Comparison of ENCODE assay signal across 16 mouse cellular contexts in genomic region chr12:12314326-12314725, GRCm38 (mm10). TPM values are rescaled to one million over a fixed set of nuclear protein-coding genes. Genes with fewer than 3 reads are reported as not detected.
DNase-seq lines count a peak whose midpoint lies in the region; ATAC-seq and TF ChIP-seq lines count a peak whose summit lies in the region.
"Had no signal": no experiment of that assay in that cellular context is flagged by ENCODE, and none has a peak within 500 bp of the region (broad histone marks: within the 10 kb centered on the region; RNA-seq: fewer than 3 reads in every experiment).

No protein-coding gene starts in this region.

- H3K9me3 ChIP-seq in hindbrain, embryonic 13.5 days = no peaks in the 10 kb centered on the region
- H3K9me3 ChIP-seq in midbrain, embryonic 15.5 days = no peaks in the 10 kb centered on the region
- H3K9me3 ChIP-seq: embryonic facial prominence, embryonic 15.5 days; limb, embryonic 10.5 days; liver, embryonic 15.5 days had no signal

- no peaks in the 10 kb centered on the region for H3K36me3 ChIP-seq in hindbrain, embryonic 13.5 days
- H3K36me3 ChIP-seq in midbrain, embryonic 15.5 days (replicated peaks) = no peaks in the 10 kb centered on the region
- H3K36me3 ChIP-seq: embryonic facial prominence, embryonic 15.5 days; limb, embryonic 10.5 days; liver, embryonic 15.5 days had no signal

- peak overlapping the region; percentile 70 for H3K27ac ChIP-seq in hindbrain, embryonic 13.5 days
- peak overlapping the region; percentile 61 for H3K27ac ChIP-seq in midbrain, embryonic 15.5 days
- H3K27ac ChIP-seq: embryonic facial prominence, embryonic 15.5 days; limb, embryonic 10.5 days; liver, embryonic 15.5 days had no signal

- no peak for TF ChIP-seq CTCF in brain, embryonic 14.5 days (IDR thresholded peaks at IDR 0.05; ENCODE audit: borderline replicate concordance, extremely low read depth, insufficient read depth, insufficient read length)

- no peak overlapping the region for H3K4me2 ChIP-seq in hindbrain, embryonic 13.5 days
- no peak overlapping the region for H3K4me2 ChIP-seq in midbrain, embryonic 15.5 days
- H3K4me2 ChIP-seq: embryonic facial prominence, embryonic 15.5 days; liver, embryonic 15.5 days had no signal

- no peak overlapping the region for H3K4me3 ChIP-seq in hindbrain, embryonic 13.5 days
- no peak overlapping the region for H3K4me3 ChIP-seq in midbrain, embryonic 15.5 days
- H3K4me3 ChIP-seq: embryonic facial prominence, embryonic 15.5 days; limb, embryonic 10.5 days; liver, embryonic 15.5 days had no signal

- H3K27me3 ChIP-seq in hindbrain, embryonic 13.5 days = no peaks in the 10 kb centered on the region
- no peaks in the 10 kb centered on the region for H3K27me3 ChIP-seq in midbrain, embryonic 15.5 days (replicated peaks)
- H3K27me3 ChIP-seq: embryonic facial prominence, embryonic 15.5 days; liver, embryonic 15.5 days; Patski had no signal

- 38% methylated on average over 8 of the region's 8 CpGs for WGBS in hindbrain, embryonic 13.5 days
- 24% methylated on average over 8 of the region's 8 CpGs for WGBS in midbrain, embryonic 15.5 days

- no peak overlapping the region for H3K9ac ChIP-seq in hindbrain, embryonic 13.5 days
- H3K9ac ChIP-seq in midbrain, embryonic 15.5 days = no peak overlapping the region
- H3K9ac ChIP-seq: embryonic facial prominence, embryonic 15.5 days; liver, embryonic 15.5 days had no signal

- no peak for TF ChIP-seq POLR2A in brain, embryonic 14.5 days (IDR thresholded peaks at IDR 0.05; ENCODE audit: borderline replicate concordance, extremely low read depth, insufficient read depth, insufficient read length, poor library complexity, severe bottlenecking)

- peaks cover 32% of the 10 kb centered on the region for H3K4me1 ChIP-seq in hindbrain, embryonic 13.5 days (replicated peaks)
- peaks cover 31% of the 10 kb centered on the region for H3K4me1 ChIP-seq in midbrain, embryonic 15.5 days
- H3K4me1 ChIP-seq: embryonic facial prominence, embryonic 15.5 days; liver, embryonic 15.5 days had no signal

- ATAC-seq in hindbrain, embryonic 13.5 days (ENCODE audit: low FRiP score) = peak; percentile 44; the same call in 1 of the 2 replicates
- peak; percentile 29; the same call in 1 of the 2 replicates for ATAC-seq in midbrain, embryonic 15.5 days (replicated peaks)
- ATAC-seq: Patski had no signal

- DNase-seq in R1 (ENCODE audit: low read depth, low spot score) = peak; percentile 41
- peak; percentile 57 for DNase-seq in brain, embryonic 14.5 days (ENCODE audit: low read depth)
- DNase-seq in cerebellum, adult 18-20 months = no peak
- DNase-seq in left cerebral cortex, adult 9 months (ENCODE audit: low spot score in 2 of 2) = no peak
- DNase-seq in urinary bladder, postnatal 14 days (ENCODE audit: low spot score) = no peak
- DNase-seq: adrenal gland, adult 2 months; cerebellum, postnatal 36 days; kidney, adult 9 months; lung, postnatal 36 days; right cerebral cortex, postnatal 4 days had no signal

RNA-seq across cellular contexts. Expression of gene Fam49a, which starts 52.4 kb away (rescaled TPM):
- 24.6 and 28.4 TPM in 2 replicates for polyA plus RNA-seq in brain, embryonic 14.5 days (2012; rRNA removed)
- 30.9 and 31.1 TPM in 2 replicates for polyA plus RNA-seq in hindbrain, embryonic 13.5 days (2015; fragmentation: Nextera tagmentation; extraction: Ambion mirVana)
- 46.4 and 48.4 TPM in 2 replicates for polyA plus RNA-seq in midbrain, embryonic 15.5 days (2015; fragmentation: Nextera tagmentation; extraction: Ambion mirVana)

Comparison
In these comparisons a context has a peak if more than half of its experiments do, and no peak if none do; other contexts are left out.
1. DNase-seq: peak in R1 (single experiment) and brain, embryonic 14.5 days (single experiment); none in cerebellum, adult 18-20 months (0 of 2), left cerebral cortex, adult 9 months (0 of 2) and urinary bladder, postnatal 14 days (single experiment).